Mouse (Mus musculus) limb, embryonic 10.5 days (tissue): ENCODE measurements around the gene Rps3a1. TPM values are rescaled to one million over a fixed set of nuclear protein-coding genes. Genes with fewer than 3 reads are reported as not detected.

Experiments
- DNase-seq: peaks from one replicate; pipeline ENCODE4 v3.0.0-alpha.2; 2017; ENCODE audit warnings: low spot score
- H3K27ac ChIP-seq: fragments of 300-500 bp; sonication (generic); 2 replicates; pipeline ENCODE4 v1.5.1; 2016; ENCODE audit warnings: mild to moderate bottlenecking
- H3K27me3 ChIP-seq: fragments of 300-500 bp; sonication (generic); 2 replicates; pipeline ENCODE4 v1.6.1; 2016; ENCODE audit warnings: low read depth, mild to moderate bottlenecking; ENCODE audit not compliant: poor library complexity, severe bottlenecking
- H3K36me3 ChIP-seq: fragments of 300-500 bp; sonication (generic); 2 replicates; pipeline ENCODE4 v1.6.1; 2016; ENCODE audit warnings: mild to moderate bottlenecking, moderate library complexity
- H3K4me1 ChIP-seq: fragments of 300-500 bp; sonication (generic); 2 replicates; pipeline ENCODE4 v1.6.1; 2016
- H3K4me3 ChIP-seq: fragments of 300-500 bp; sonication (generic); 2 replicates; pipeline ENCODE4 v1.5.1; 2016; ENCODE audit warnings: mild to moderate bottlenecking, moderate library complexity
- H3K9me3 ChIP-seq: fragments of 300-500 bp; sonication (generic); replicated peaks from 2 replicates; pipeline ENCODE4 v1.6.1; 2016; ENCODE audit warnings: mild to moderate bottlenecking
- WGBS: fragments of 180-500 bp; shearing (Covaris S2); methylation state at CpG from one replicate; pipeline ENCODE4 v1.1.7; 2016; 5-methylcytosine and 5-hydroxymethylcytosine counted together
- polyA plus RNA-seq: library from polyadenylated mRNA; unstranded; fragments of >200 nt; fragmentation: Nextera tagmentation; extraction: Ambion mirVana; gene quantifications from 2 replicates; pipeline ENCODE4 v1.2.1, GENCODE M21; 2016

Gene Rps3a1
- polyA plus RNA-seq, 1 experiment from 2014 or later, result 1,202 TPM

DNA sequence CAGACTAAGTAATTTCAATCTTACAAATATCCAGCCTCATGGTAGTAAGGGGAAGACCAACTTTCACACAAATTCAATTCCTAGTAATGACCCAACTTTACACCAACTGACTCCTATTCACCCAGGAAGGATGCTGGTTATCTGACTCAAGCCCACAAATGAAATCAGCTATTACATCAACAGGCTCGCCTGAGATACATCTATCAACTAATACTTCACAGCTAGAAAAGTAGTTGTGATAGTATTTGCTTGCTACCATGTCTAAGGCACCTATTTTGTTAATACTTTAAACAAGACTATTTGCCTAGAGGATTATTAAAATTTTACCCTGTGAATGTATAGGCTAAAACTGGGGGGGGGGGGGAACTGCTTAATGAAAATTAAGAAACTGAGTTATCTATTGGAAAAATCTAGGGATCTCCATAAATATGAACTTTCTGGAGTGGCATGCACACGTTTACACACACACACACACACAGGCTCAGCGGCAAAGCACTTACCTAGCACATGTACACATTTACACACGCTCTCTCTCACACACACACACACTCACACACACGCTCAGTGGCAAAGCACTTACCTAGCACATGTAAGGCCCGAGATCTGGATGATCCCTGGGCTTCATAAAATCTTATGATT, 5.4 kb downstream of the Rps3a1 start:
- no peak for DNase-seq
- no peak overlapping the region for H3K27ac ChIP-seq
- peaks cover 88% of the 10 kb centered on the region for H3K36me3 ChIP-seq
- WGBS, result 93% methylated on average over 6 of the region's 6 CpGs
- H3K9me3 ChIP-seq, result no peaks in the 10 kb centered on the region
- no peaks in the 10 kb centered on the region for H3K27me3 ChIP-seq
- peaks cover 10% of the 10 kb centered on the region for H3K4me1 ChIP-seq
- H3K4me3 ChIP-seq, result no peak overlapping the region

- H3K36me3 ChIP-seq, result peaks cover 81% of the 10 kb centered on the region
- H3K4me1 ChIP-seq, result peaks cover 5% of the 10 kb centered on the region
- WGBS, result 91% methylated on average over 6 of the region's 6 CpGs
- no peak overlapping the region for H3K4me3 ChIP-seq
- no peak overlapping the region for H3K27ac ChIP-seq
- DNase-seq, result no peak
- no peaks in the 10 kb centered on the region for H3K9me3 ChIP-seq
- H3K27me3 ChIP-seq, result no peaks in the 10 kb centered on the region
Measured at GRCm38 (mm10) chr3:86135886-86136563, 6.5 kb downstream of the Rps3a1 start.

- Histone ChIP-seq H3K4me3 (no peak overlapping the region), H3K36me3 (peaks cover 71% of the 10 kb centered on the region), H3K27me3 (no peaks in the 10 kb centered on the region), H3K4me1 (no peaks in the 10 kb centered on the region), H3K9me3 (no peaks in the 10 kb centered on the region), H3K27ac (no peak overlapping the region)
- DNase-seq, result no peak
- 93% methylated on average over 6 of the region's 6 CpGs for WGBS
Measured at GRCm38 (mm10) chr3:86134939-86135638, 7.4 kb downstream of the Rps3a1 start.

DNA sequence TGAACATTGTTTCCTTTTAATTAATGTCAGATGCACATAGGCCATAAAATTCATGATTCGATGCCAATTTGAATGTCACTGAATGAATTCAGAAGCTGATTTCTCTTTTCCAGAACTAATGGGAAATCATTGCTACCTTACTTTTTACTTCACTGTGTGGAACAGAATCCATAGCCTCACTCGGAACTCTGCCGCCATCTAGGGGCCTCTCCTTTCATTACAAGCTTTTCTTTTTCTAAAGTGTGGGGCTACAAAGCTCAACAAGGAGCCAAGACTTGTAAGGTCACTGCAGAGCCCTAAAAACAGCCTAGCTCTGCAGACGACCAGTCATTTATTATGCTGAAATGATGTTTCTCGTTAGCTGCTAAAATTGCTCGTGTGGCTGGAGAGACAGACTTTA, 12.7 kb downstream of the Rps3a1 start:
- Histone ChIP-seq H3K4me1 (0 out of 2 replicates have a peak, but pooled peaks cover 2% of the 10 kb centered on the region), H3K4me3 (no peak overlapping the region), H3K27ac (no peak overlapping the region), H3K9me3 (no peaks in the 10 kb centered on the region), H3K36me3 (peaks cover 32% of the 10 kb centered on the region), H3K27me3 (no peaks in the 10 kb centered on the region)
- peak; percentile 78 for DNase-seq
- WGBS, result 16% methylated on average over 6 of the region's 6 CpGs

DNA sequence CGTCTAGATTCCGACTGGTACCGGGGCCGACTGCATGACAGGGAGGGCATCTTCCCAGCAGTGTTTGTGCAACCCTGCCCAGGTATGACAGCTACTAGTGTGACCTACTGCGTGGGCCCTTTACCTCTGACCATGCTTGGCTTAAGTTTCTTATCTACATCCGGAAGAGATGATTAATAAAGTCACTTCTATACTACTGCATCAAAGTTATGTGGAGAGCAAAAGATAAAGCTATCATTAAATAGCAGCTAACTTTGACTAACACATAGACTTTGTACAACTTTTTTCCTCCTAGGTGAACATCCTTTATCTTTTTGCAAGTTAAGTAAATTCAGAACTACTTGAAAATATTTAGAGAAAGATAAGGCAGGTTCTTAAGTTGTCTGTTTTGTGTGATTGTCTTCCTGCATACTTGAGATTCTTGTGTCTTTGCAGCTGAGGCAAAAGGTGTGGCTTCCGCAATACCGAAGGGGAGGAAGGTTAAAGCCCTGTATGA, 19.2 kb downstream of the Rps3a1 start:
- Histone ChIP-seq H3K9me3 (no peaks in the 10 kb centered on the region), H3K27ac (no peak overlapping the region), H3K27me3 (no peaks in the 10 kb centered on the region), H3K36me3 (peaks cover 34% of the 10 kb centered on the region), H3K4me1 (peaks cover 16% of the 10 kb centered on the region), H3K4me3 (no peak overlapping the region)
- WGBS, result 89% methylated on average over 8 of the region's 8 CpGs
- no peak for DNase-seq

DNA sequence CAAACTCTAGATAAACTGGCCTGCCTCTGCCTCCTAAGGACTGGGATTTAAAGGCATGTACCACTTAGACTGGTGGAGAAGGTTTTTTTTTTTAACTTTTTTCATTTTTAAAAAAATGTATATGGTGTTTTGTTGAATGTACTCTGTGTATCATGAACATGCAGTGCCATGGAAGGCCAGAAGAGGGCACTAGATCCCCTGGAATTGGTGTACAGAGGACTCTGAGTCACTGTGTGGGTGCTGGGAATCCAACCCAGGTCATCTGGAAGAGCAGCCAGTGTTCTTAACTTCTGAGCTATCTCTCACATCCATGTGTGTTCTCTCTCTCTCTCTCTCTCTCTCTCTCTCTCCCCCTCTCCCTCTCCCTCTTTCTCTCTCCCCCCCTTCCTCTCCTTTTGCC, 20.3 kb downstream of the Rps3a1 start:
- H3K36me3 ChIP-seq, result peaks cover 29% of the 10 kb centered on the region
- H3K9me3 ChIP-seq, result no peaks in the 10 kb centered on the region
- no peak overlapping the region for H3K27ac ChIP-seq
- H3K27me3 ChIP-seq, result no peaks in the 10 kb centered on the region
- H3K4me3 ChIP-seq, result no peak overlapping the region
- peaks cover 17% of the 10 kb centered on the region for H3K4me1 ChIP-seq
- DNase-seq, result no peak

DNA sequence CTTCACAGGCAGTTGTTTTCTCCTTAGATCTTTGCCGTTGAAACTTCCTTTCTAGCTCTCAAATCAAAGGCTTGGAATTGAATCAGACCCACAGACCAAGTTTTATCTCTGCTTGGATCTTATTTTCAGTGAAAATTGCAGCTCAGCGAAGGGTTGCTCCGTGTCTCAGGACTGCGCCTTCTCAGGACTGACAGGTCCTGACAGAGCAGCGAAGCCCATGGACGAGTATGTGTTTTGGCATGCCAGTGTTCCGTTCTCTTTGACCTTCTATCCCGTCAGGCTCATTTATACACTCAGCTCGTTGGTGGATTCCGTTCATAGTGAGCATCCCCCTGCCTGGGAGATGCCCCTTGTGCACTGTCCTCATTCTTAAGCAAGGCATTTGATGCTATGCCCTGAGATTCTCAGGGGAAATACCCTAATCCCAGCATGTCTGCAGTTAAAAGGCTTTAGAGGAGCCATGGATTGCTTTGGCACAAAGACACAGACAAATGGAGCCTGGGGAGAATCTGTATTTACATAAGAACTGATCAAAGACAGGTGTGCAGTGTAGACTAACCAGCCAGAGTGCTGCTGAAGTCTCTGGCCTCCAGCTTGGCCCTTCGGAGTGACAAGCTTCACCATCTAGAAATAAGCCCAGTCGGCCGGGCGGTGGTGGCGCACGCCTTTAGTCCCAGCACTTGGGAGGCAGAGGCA, 23.1 kb downstream of the Rps3a1 start:
- H3K36me3 ChIP-seq, result peaks cover 40% of the 10 kb centered on the region
- H3K27ac ChIP-seq, result peak overlapping the region; percentile 62
- WGBS, result 66% methylated on average over 16 of the region's 16 CpGs
- H3K9me3 ChIP-seq, result no peaks in the 10 kb centered on the region
- H3K4me1 ChIP-seq, result peaks cover 14% of the 10 kb centered on the region
- no peak for DNase-seq
- H3K4me3 ChIP-seq, result no peak overlapping the region
- H3K27me3 ChIP-seq, result no peaks in the 10 kb centered on the region

DNA sequence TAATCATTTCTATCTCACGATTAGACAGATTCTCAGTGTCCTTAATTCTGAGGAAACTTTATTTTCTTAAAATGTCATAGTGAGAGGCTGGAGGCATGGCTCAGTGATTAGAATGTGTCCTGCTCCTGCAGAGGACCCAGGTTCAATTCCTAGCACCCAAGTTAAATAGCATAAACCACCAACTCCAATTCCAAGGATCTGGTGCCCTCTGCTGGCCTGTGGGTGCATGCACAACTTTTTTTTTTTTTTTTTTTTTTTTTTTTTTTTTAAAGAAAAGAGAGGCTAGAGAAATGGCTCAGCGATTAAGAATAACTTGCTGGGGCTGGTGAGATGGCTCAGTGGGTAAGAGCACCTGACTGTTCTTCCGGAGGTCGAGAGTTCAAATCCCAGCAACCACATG, 25.6 kb downstream of the Rps3a1 start:
- WGBS, result 91% methylated on average over 4 of the region's 4 CpGs
- no peak overlapping the region for H3K4me3 ChIP-seq
- H3K27me3 ChIP-seq, result no peaks in the 10 kb centered on the region
- H3K4me1 ChIP-seq, result peaks cover 14% of the 10 kb centered on the region
- H3K9me3 ChIP-seq, result no peaks in the 10 kb centered on the region
- H3K36me3 ChIP-seq, result peaks cover 35% of the 10 kb centered on the region
- no peak overlapping the region for H3K27ac ChIP-seq
- DNase-seq, result no peak

DNA sequence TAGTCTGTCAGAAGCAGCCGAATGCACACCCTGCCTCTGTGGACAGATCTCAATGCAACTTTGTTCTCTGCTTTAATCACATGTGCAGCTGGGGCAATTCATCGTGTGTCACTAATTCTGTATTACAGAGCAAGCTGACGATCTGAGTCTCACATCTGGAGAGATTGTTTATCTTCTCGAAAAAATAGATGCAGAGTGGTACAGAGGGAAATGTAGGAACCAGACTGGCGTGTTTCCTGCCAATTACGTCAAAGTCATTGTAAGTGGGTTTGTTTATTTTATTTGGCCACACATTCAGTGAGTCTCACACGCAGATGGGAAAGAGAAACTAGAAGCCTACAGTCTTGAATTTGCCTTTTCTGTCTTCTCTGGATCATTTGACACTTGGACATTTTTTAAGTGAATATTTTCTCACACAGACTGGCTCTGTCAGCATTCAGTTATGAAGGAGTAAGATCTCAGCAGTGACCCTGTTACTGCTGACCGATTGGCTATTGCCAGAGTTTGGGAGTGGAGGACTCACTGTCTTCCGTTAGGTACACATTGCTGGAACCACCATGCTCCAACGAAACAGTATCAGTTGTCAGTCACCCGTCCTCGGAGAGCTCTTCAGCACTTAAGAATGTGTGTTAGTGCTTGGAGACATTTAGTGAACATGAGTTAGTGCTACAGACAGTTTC, 27.7 kb downstream of the Rps3a1 start:
- Histone ChIP-seq H3K4me3 (no peak overlapping the region), H3K27me3 (no peaks in the 10 kb centered on the region), H3K9me3 (no peaks in the 10 kb centered on the region), H3K27ac (no peak overlapping the region), H3K36me3 (peaks cover 27% of the 10 kb centered on the region), H3K4me1 (peaks cover 20% of the 10 kb centered on the region)
- DNase-seq, result no peak
- 78% methylated on average over 12 of the region's 12 CpGs for WGBS

DNA sequence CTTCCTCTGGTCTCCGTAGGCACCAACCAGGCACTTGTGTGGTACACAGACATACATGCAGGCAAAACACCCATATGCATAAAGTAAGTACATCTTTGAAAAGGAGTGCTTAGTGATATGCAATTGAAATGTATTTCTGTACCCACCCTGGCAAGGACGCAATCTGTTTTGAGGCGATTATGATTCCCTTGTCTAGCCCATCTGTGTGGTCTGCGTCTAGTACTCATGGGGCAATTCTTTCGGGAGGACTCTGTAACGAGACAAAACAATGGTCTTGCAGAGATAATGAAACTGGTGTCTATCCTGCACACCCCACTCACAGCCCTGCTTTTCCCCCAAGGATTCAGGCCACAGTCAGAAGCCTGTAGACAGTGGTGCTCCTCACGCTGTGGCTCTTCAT, 29.7 kb downstream of the Rps3a1 start:
- WGBS, result 90% methylated on average over 7 of the region's 7 CpGs

DNA sequence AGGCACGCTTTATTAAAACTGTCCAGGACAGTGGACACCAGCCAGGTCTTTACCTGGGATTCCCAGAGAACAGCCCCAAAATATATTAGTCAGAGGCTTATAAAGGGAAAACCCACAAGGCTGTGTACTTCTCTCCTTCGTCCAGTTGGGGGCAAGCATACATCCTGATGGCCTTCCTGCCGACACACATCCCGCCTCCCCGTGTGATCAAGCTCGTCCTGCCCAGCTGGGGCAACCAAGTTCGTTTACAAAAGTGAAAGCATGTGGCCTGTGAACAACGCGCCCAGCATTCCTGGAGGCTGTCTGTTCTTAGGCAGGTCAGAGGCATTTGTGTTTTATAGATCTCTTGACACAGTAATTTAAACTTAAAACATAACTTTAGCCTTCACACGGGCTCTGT, 32.4 kb downstream of the Rps3a1 start:
- H3K4me3 ChIP-seq, result no peak overlapping the region
- H3K27ac ChIP-seq, result peak overlapping the region; percentile 67
- peak; percentile 74 for DNase-seq
- no peaks in the 10 kb centered on the region for H3K27me3 ChIP-seq
- peaks cover 14% of the 10 kb centered on the region; the same call in 1 of the 2 replicates for H3K36me3 ChIP-seq
- WGBS, result 18% methylated on average over 10 of the region's 10 CpGs
- H3K9me3 ChIP-seq, result no peaks in the 10 kb centered on the region
- peaks cover 18% of the 10 kb centered on the region for H3K4me1 ChIP-seq

More for the DNA sequence above, 29.7 kb downstream of the Rps3a1 start:
- DNase-seq, result no peak
- Histone ChIP-seq H3K4me1 (peaks cover 8% of the 10 kb centered on the region), H3K36me3 (peaks cover 27% of the 10 kb centered on the region), H3K4me3 (no peak overlapping the region), H3K27ac (no peak overlapping the region), H3K27me3 (no peaks in the 10 kb centered on the region), H3K9me3 (no peaks in the 10 kb centered on the region)

GRCm38 (mm10) chr3:86109099-86109498, 33.4 kb downstream of the Rps3a1 start:
- 93% methylated on average over 7 of the region's 7 CpGs for WGBS
- peaks cover 16% of the 10 kb centered on the region; the same call in 1 of the 2 replicates for H3K36me3 ChIP-seq
- DNase-seq, result no peak
- no peak overlapping the region for H3K27ac ChIP-seq
- no peak overlapping the region for H3K4me3 ChIP-seq
- peaks cover 18% of the 10 kb centered on the region for H3K4me1 ChIP-seq
- no peaks in the 10 kb centered on the region for H3K27me3 ChIP-seq
- H3K9me3 ChIP-seq, result no peaks in the 10 kb centered on the region
